Mouse (Mus musculus): ENCODE results near the gene Tex21. TPM values are rescaled to one million over a fixed set of nuclear protein-coding genes. Genes with fewer than 3 reads are reported as not detected.

Tex21 gene
- total and polyA plus RNA-seq, 3 experiments = 4.4 to 6.7 TPM; not detected in 1

- peaks cover 5 to 6% of the 10 kb centered on the region in 2 experiments; a peak in 3 of 4 replicates for H3K4me1 ChIP-seq (ENCODE audit: control insufficient read depth in 1 of 2, insufficient read depth in 2 of 2, low read length in 2 of 2)
Observed at GRCm38 (mm10) chr12:76262918-76263317, 16.4 kb upstream of the Tex21 start.

GRCm38 (mm10) chr12:76261556-76261955, 15.0 kb upstream of the Tex21 start:
- peaks cover 70% of the 10 kb centered on the region for H3K79me2 ChIP-seq (ENCODE audit: control insufficient read depth, insufficient read depth, low read length, poor library complexity)
- no peak overlapping the region for H3K27ac ChIP-seq (ENCODE audit: control insufficient read depth, low read depth, low read length)
- H3K27me3 ChIP-seq (ENCODE audit: control insufficient read depth in 1 of 2, insufficient read depth in 2 of 2, low read length in 2 of 2) = no peaks in the 10 kb centered on the region
- H3K4me1 ChIP-seq (ENCODE audit: control insufficient read depth in 1 of 2, insufficient read depth in 2 of 2, low read length in 2 of 2) = peaks cover 6 to 12% of the 10 kb centered on the region in 2 experiments; a peak in 3 of 4 replicates
- no peak overlapping the region for H3K4me3 ChIP-seq (ENCODE audit: control insufficient read depth in 1 of 2, insufficient read depth in 1 of 2, low read depth in 2 of 2, low read length in 2 of 2)
- TF ChIP-seq HCFC1 (IDR thresholded peaks at IDR 0.05; ENCODE audit: low read depth, low read length) = no peak
- TF ChIP-seq E2F4 (IDR thresholded peaks at IDR 0.05; ENCODE audit: borderline replicate concordance, low read depth, low read length) = no peak
- TF ChIP-seq EP300 (IDR thresholded peaks at IDR 0.05; ENCODE audit: low read depth in 1 of 2, low read length in 2 of 2) = no peak
- no peak for TF ChIP-seq ETS1 (IDR thresholded peaks at IDR 0.05; ENCODE audit: low read depth, low read length)
- TF ChIP-seq MAZ (IDR thresholded peaks at IDR 0.05; ENCODE audit: low read depth, low read length) = no peak
- no peak for TF ChIP-seq MYC (IDR thresholded peaks at IDR 0.05; ENCODE audit: low read depth, low read length)
- no peak for TF ChIP-seq POLR2AphosphoS2 (IDR thresholded peaks at IDR 0.05; ENCODE audit: low read length)
- TF ChIP-seq SIN3A (IDR thresholded peaks at IDR 0.05; ENCODE audit: low read length) = no peak
- no peak for TF ChIP-seq CHD1 (IDR thresholded peaks at IDR 0.05; ENCODE audit: low read depth, low read length)
- no peak for TF ChIP-seq ZKSCAN1 (IDR thresholded peaks at IDR 0.05; ENCODE audit: low read depth, low read length)
- TF ChIP-seq RAD21 (IDR thresholded peaks at IDR 0.05; ENCODE audit: low read depth, low read length) = no peak
- TF ChIP-seq GABPA (IDR thresholded peaks at IDR 0.05; ENCODE audit: low read depth, low read length) = no peak
- TF ChIP-seq CHD2 (IDR thresholded peaks at IDR 0.05; ENCODE audit: low read length) = no peak
- no peak for TF ChIP-seq MAFK (IDR thresholded peaks at IDR 0.05; ENCODE audit: borderline replicate concordance, low read depth, low read length)
- no peak for TF ChIP-seq POLR2AphosphoS5 (IDR thresholded peaks at IDR 0.05; ENCODE audit: borderline replicate concordance, low read depth, low read length)
- no peak for TF ChIP-seq MAX (IDR thresholded peaks at IDR 0.05; ENCODE audit: low read length)
- no peak for TF ChIP-seq ZC3H11A (IDR thresholded peaks at IDR 0.05; ENCODE audit: low read depth, low read length)
- TF ChIP-seq MEF2A (IDR thresholded peaks at IDR 0.05; ENCODE audit: extremely low read depth, insufficient replicate concordance, low read depth, low read length, poor library complexity, severe bottlenecking) = no peak
- TF ChIP-seq TBP (IDR thresholded peaks at IDR 0.05; ENCODE audit: low read depth, low read length) = no peak
- no peak for TF ChIP-seq UBTF (IDR thresholded peaks at IDR 0.05; ENCODE audit: borderline replicate concordance, insufficient read depth, low read depth, low read length)
- no peak overlapping the region for H3K9ac ChIP-seq (ENCODE audit: control insufficient read depth, low read depth, low read length, poor library complexity, severe bottlenecking)
- H3K36me3 ChIP-seq (ENCODE audit: control insufficient read depth in 1 of 2, insufficient read depth in 2 of 2, low read length in 2 of 2) = peaks cover 18 to 54% of the 10 kb centered on the region in 2 experiments
- no peaks in the 10 kb centered on the region for H3K9me3 ChIP-seq (replicated peaks; ENCODE audit: insufficient read depth, low read length)
- no peak for DNase-seq (ENCODE audit: low read depth, low spot score)

More at GRCm38 (mm10) chr12:76262918-76263317, 16.4 kb upstream of the Tex21 start:
- TF ChIP-seq ZMIZ1 (IDR thresholded peaks at IDR 0.05; ENCODE audit: low read depth, low read length) (no peak), POLR2A (IDR thresholded peaks at IDR 0.05; ENCODE audit: control insufficient read depth in 1 of 2, insufficient read depth in 1 of 2, low read depth in 1 of 2, low read length in 2 of 2, poor library complexity in 1 of 2) (no peak), GABPA (IDR thresholded peaks at IDR 0.05; ENCODE audit: low read depth, low read length) (no peak), SIN3A (IDR thresholded peaks at IDR 0.05; ENCODE audit: low read length) (no peak), MEF2A (IDR thresholded peaks at IDR 0.05; ENCODE audit: extremely low read depth, insufficient replicate concordance, low read depth, low read length, poor library complexity, severe bottlenecking) (no peak)
- H3K27ac ChIP-seq (ENCODE audit: control insufficient read depth, low read depth, low read length) = no peak overlapping the region
- DNase-seq (ENCODE audit: low read depth, low spot score) = no peak
- no peaks in the 10 kb centered on the region for H3K27me3 ChIP-seq (ENCODE audit: control insufficient read depth in 1 of 2, insufficient read depth in 2 of 2, low read length in 2 of 2)
- peaks cover 19 to 44% of the 10 kb centered on the region in 2 experiments for H3K36me3 ChIP-seq (ENCODE audit: control insufficient read depth in 1 of 2, insufficient read depth in 2 of 2, low read length in 2 of 2)
- H3K9me3 ChIP-seq (replicated peaks; ENCODE audit: insufficient read depth, low read length) = no peaks in the 10 kb centered on the region
- H3K9ac ChIP-seq (ENCODE audit: control insufficient read depth, low read depth, low read length, poor library complexity, severe bottlenecking) = no peak overlapping the region
- H3K4me3 ChIP-seq (ENCODE audit: control insufficient read depth in 1 of 2, insufficient read depth in 1 of 2, low read depth in 2 of 2, low read length in 2 of 2) = no peak overlapping the region
- H3K79me2 ChIP-seq (ENCODE audit: control insufficient read depth, insufficient read depth, low read length, poor library complexity) = peaks cover 68% of the 10 kb centered on the region

Measured in MEL (cell line).